Mouse (Mus musculus) cerebellum, adult 2 months (tissue): Measurements from ENCODE around the gene Timm50. TPM values are rescaled to one million over a fixed set of nuclear protein-coding genes. Genes with fewer than 3 reads are reported as not detected.

ENCODE experiments used
- DNase-seq, 2 experiments: peaks; one replicate each; pipeline ENCODE4 v3.0.0; 2021
- H3K27ac ChIP-seq: fragments of 200-500 bp; 2 replicates; pipeline ENCODE4 v1.5.1; 2012; ENCODE audit warnings: low read length, control low read depth, inconsistent platforms; ENCODE audit not compliant: insufficient read depth
- H3K27me3 ChIP-seq: fragments of 200-500 bp; 2 replicates; pipeline ENCODE4 v1.6.1; 2012; ENCODE audit warnings: inconsistent platforms, mild to moderate bottlenecking, low read length, moderate library complexity; ENCODE audit not compliant: control insufficient read depth, insufficient read depth
- H3K4me1 ChIP-seq: fragments of 200-500 bp; 2 replicates; pipeline ENCODE4 v1.6.1; 2011; ENCODE audit warnings: low read length; ENCODE audit not compliant: control insufficient read depth, insufficient read depth
- H3K4me3 ChIP-seq: fragments of 200-500 bp; replicated peaks from 2 replicates; pipeline ENCODE3; 2011; ENCODE audit warnings: mild to moderate bottlenecking, low read depth, low read length, control low read depth; ENCODE audit not compliant: insufficient read depth
- CTCF ChIP-seq: fragments of 200-500 bp; IDR thresholded peaks from 2 replicates; pipeline ENCODE4 v1.5.1; 2011; ENCODE audit warnings: low read depth, mild to moderate bottlenecking, control low read depth, low read length, moderate library complexity, borderline replicate concordance; ENCODE audit not compliant: insufficient read depth
- POLR2A ChIP-seq: fragments of 200-500 bp; IDR thresholded peaks from 2 replicates; pipeline ENCODE4 v1.6.1; 2011; ENCODE audit warnings: low read length, control low read depth, borderline replicate concordance; ENCODE audit not compliant: insufficient read depth
- WGBS: fragments of 180-500 bp; shearing (Covaris S2); methylation state at CpG from one replicate; pipeline ENCODE4 v1.1.7; 2018; 5-methylcytosine and 5-hydroxymethylcytosine counted together
- polyA plus RNA-seq: library from polyadenylated mRNA; depleted of rRNA; stranded (reverse); fragments of >200 nt; gene quantifications from 2 replicates; pipeline ENCODE4 v1.2.3, GENCODE M21; 2012

Gene Timm50
- polyA plus RNA-seq, 1 experiment: 78.6 TPM

GRCm38 (mm10) chr7:28354113-28354581 is 42.3 kb upstream of the Timm50 start:
- H3K4me1 ChIP-seq: peaks cover 5% of the 10 kb centered on the region; the same call in 1 of the 2 replicates
- WGBS: 77% methylated on average over 3 of the region's 3 CpGs
- TF ChIP-seq CTCF (no peak), POLR2A (no peak)
- H3K27me3 ChIP-seq: no peaks in the 10 kb centered on the region
- no peak for DNase-seq
- no peak overlapping the region for H3K4me3 ChIP-seq
- H3K27ac ChIP-seq: no peak overlapping the region

DNA sequence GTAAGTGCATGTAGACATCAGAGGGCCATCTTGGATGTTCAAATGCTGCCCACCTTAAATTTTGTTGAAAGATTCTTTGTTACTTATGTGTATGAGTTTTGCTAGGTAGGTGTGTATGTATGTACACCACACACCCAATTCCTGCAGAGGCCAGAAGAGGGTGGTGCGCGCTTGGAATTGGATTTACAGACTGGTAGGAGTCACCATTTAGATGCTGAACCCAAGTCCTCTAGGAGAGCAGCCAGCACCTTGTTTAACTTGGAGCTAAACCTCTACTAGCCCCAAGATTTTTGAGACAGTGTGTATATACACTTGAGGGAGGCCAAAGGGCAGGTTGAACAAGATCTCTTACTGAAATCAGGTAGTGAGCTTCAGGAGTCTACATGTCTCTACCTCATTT is 41.4 kb upstream of the Timm50 start:
- H3K4me1 ChIP-seq: peaks cover 5% of the 10 kb centered on the region; the same call in 1 of the 2 replicates
- H3K4me3 ChIP-seq: no peak overlapping the region
- no peak for DNase-seq
- TF ChIP-seq POLR2A (no peak), CTCF (no peak)
- no peaks in the 10 kb centered on the region for H3K27me3 ChIP-seq
- 81% methylated on average over 2 of the region's 2 CpGs for WGBS
- H3K27ac ChIP-seq: no peak overlapping the region

GRCm38 (mm10) chr7:28351676-28352191 is 39.9 kb upstream of the Timm50 start:
- peak overlapping the region; percentile 37 for H3K4me3 ChIP-seq
- WGBS: 28% methylated on average over 4 of the region's 4 CpGs
- peaks cover 5% of the 10 kb centered on the region; the same call in 1 of the 2 replicates for H3K4me1 ChIP-seq
- DNase-seq: no peak
- no peaks in the 10 kb centered on the region for H3K27me3 ChIP-seq
- no peak overlapping the region for H3K27ac ChIP-seq
- TF ChIP-seq CTCF (no peak), POLR2A (no peak)

DNA sequence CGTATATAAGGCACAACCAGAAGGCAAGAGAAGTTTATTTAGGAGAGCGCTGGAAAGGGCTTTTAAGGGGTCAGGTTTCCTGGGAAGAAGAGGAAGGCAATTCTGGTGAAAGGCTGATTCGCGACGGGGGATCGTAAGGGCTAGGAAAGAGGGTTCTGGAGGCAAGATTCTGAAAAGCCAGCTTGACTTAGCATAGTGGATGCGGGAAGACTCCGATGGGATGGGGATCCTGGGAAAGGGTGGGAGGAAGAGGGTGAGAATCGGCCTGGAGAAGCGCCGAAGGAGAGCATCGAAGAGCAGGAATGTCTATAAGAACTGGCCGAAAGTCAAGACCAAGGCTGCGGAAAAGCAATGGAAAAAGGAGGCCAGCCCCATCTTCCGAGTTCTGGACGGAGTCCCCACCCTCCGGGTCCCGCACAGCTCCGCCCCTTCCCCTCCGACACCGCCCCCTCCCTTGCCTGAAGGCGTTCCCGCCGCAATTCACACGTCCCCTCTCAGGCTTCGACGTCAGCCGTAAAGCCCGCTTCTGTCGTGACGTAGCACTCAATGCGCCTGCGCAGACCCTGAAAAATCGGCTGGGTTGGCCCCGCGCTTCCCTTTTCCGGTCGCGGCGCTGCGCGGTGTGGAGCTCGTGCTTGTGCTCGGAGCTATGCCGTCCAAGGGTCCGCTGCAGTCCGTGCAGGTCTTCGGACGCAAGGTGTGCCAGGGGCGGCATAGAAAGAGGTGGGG is 38.4 kb upstream of the Timm50 start, which contains the start of gene Rps16:
Gene Rps16, plus strand, starts transcription at position 498 of the 729 bp plus-strand sequence.
- Histone ChIP-seq H3K27ac (peak within 1 kb of the TSS; percentile 83), H3K4me3 (peak within 1 kb of the TSS; percentile 98), H3K27me3 (no peaks in the 10 kb centered on the region), H3K4me1 (peaks cover 5% of the 10 kb centered on the region; the same call in 1 of the 2 replicates)
- WGBS: under 1% methylated on average over 50 of the region's 50 CpGs
- no peak for TF ChIP-seq CTCF
- TF ChIP-seq POLR2A: peak; percentile 83; the same call in 1 of the 2 replicates
- DNase-seq: peak; percentile 98 to 99

- TF ChIP-seq POLR2A: no peak
- Histone ChIP-seq H3K27me3 (no peaks in the 10 kb centered on the region), H3K4me1 (peaks cover 5% of the 10 kb centered on the region; the same call in 1 of the 2 replicates), H3K4me3 (no peak overlapping the region), H3K27ac (no peak overlapping the region)
- DNase-seq: no peak
- 61% methylated on average over 7 of the region's 7 CpGs for WGBS
Measured at GRCm38 (mm10) chr7:28348601-28349000, 36.7 kb upstream of the Timm50 start.

GRCm38 (mm10) chr7:28347746-28348145 is 35.9 kb upstream of the Timm50 start:
- Histone ChIP-seq H3K4me1 (peaks cover 5% of the 10 kb centered on the region; the same call in 1 of the 2 replicates), H3K27ac (no peak overlapping the region), H3K27me3 (no peaks in the 10 kb centered on the region), H3K4me3 (no peak overlapping the region)
- WGBS: 66% methylated on average over 3 of the region's 3 CpGs
- DNase-seq: no peak
- TF ChIP-seq CTCF (no peak), POLR2A (no peak)

DNA sequence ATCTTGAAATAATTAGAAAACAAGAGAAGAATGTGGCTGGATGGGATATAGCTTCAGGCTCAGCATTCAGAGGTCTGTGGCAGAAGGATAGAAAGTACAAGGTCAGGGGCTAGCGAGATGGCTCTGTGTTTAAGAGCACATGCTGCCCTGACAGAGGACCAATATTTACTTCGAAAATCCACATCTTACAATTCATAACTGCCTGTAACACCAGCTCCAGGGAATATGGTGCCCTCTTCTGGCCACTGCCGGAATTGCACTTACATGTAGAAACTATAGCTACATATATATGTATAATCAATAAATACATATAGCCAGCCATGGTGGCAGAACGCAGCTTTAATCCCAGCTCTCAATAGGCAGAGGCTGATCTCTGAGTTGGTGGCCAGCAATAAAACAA is 32.8 kb upstream of the Timm50 start:
- no peak overlapping the region for H3K4me3 ChIP-seq
- peak; percentile 76 for TF ChIP-seq CTCF
- TF ChIP-seq POLR2A: no peak
- WGBS: under 1% methylated on average over 4 of the region's 4 CpGs
- DNase-seq: peak; percentile 43 to 71
- no peak overlapping the region for H3K27ac ChIP-seq
- H3K27me3 ChIP-seq: no peaks in the 10 kb centered on the region
- no peaks in the 10 kb centered on the region for H3K4me1 ChIP-seq

DNA sequence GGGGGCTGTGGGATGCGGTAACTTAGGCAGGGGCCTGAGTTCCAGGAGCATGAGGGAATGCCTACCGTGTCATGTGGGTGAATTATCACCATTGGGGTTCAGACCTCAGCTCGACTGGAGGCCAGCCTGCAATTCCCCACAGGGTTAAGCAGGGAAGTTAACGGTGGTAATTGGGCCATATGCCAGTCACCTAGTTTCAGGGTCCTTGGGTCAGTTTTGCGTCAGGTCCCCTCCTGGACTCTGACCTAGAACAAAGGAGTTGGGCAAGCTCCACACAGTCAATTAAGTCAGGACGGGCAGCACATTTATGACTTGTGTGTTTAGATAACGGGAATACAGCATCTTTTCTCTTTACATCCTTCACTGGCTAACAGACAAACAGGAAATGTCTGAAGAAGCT is 29.5 kb upstream of the Timm50 start:
- TF ChIP-seq POLR2A (no peak), CTCF (no peak)
- no peaks in the 10 kb centered on the region for H3K4me1 ChIP-seq
- WGBS: 53% methylated on average over 7 of the region's 7 CpGs
- no peak overlapping the region for H3K27ac ChIP-seq
- H3K27me3 ChIP-seq: no peaks in the 10 kb centered on the region
- no peak for DNase-seq
- H3K4me3 ChIP-seq: no peak overlapping the region
